Mouse (Mus musculus) lung, embryonic 14.5 days (tissue): Measurements from ENCODE around the gene Gk5. TPM values are rescaled to one million over a fixed set of nuclear protein-coding genes. Genes with fewer than 3 reads are reported as not detected.
A peak's percentile ranks its signal among the peaks of the same experiment; 100 is the strongest.

Source experiments
- ATAC-seq: fragments of 200-750 bp; cut with Nextera tagmentation; 2 replicates; pipeline ENCODE4 v1.8.0; 2017; ENCODE audit warnings: mild to moderate bottlenecking, moderate TSS enrichment, moderate library complexity; ENCODE audit not compliant: insufficient read depth
- DNase-seq: peaks from one replicate; pipeline ENCODE4 v3.0.0-alpha.2; 2015
- H3K27ac ChIP-seq: fragments of 300-500 bp; sonication (generic); 2 replicates; pipeline ENCODE4 v1.5.1; 2014; ENCODE audit warnings: low read depth, mild to moderate bottlenecking, moderate library complexity
- H3K27me3 ChIP-seq: fragments of 300-500 bp; sonication (generic); 2 replicates; pipeline ENCODE4 v1.6.1; 2014; ENCODE audit warnings: low read length, control low read depth; ENCODE audit not compliant: insufficient read depth
- H3K36me3 ChIP-seq: fragments of 300-500 bp; sonication (generic); 2 replicates; pipeline ENCODE4 v1.6.1; 2014; ENCODE audit warnings: control low read depth; ENCODE audit not compliant: insufficient read depth
- H3K4me1 ChIP-seq: fragments of 300-500 bp; sonication (generic); 2 replicates; pipeline ENCODE4 v1.6.1; 2014; ENCODE audit warnings: antibody characterized with exemption, control low read depth; ENCODE audit not compliant: insufficient read depth
- H3K4me2 ChIP-seq: fragments of 300-500 bp; sonication (generic); 2 replicates; pipeline ENCODE4 v1.6.1; 2014; ENCODE audit warnings: mild to moderate bottlenecking
- H3K4me3 ChIP-seq: fragments of 300-500 bp; sonication (generic); 2 replicates; pipeline ENCODE4 v1.5.1; 2014; ENCODE audit warnings: low read depth, low read length
- H3K9ac ChIP-seq: fragments of 300-500 bp; sonication (generic); 2 replicates; pipeline ENCODE4 v1.6.1; 2014
- H3K9me3 ChIP-seq: fragments of 300-500 bp; sonication (generic); 2 replicates; pipeline ENCODE4 v1.6.1; 2016; ENCODE audit warnings: low read depth, low read length, control low read depth
- CTCF ChIP-seq: IDR thresholded peaks from 2 replicates; pipeline ENCODE4 v1.5.1; 2016; ENCODE audit warnings: antibody characterized with exemption, low read depth
- WGBS: fragments of 180-500 bp; shearing (Covaris S2); extraction: QIAGEN DNeasy Blood & Tissue Kit; methylation state at CpG from one replicate; pipeline ENCODE4 v1.1.7; 2014; 5-methylcytosine and 5-hydroxymethylcytosine counted together
- polyA plus RNA-seq: library from polyadenylated mRNA; unstranded; fragments of >200 nt; fragmentation: Nextera tagmentation; extraction: Ambion mirVana; gene quantifications from 2 replicates; pipeline ENCODE4 v1.2.1, GENCODE M21; 2014

Gk5 gene
- polyA plus RNA-seq, 1 experiment from 2014 or later: 5.2 TPM

- Histone ChIP-seq H3K9ac (no peak overlapping the region), H3K4me2 (no peak overlapping the region), H3K36me3 (no peaks in the 10 kb centered on the region), H3K4me1 (no peaks in the 10 kb centered on the region), H3K27me3 (no peaks in the 10 kb centered on the region), H3K9me3 (no peaks in the 10 kb centered on the region), H3K27ac (no peak overlapping the region), H3K4me3 (no peak overlapping the region)
- TF ChIP-seq CTCF: peak; percentile 91
- peak; percentile 47; the same call in 1 of the 2 replicates for ATAC-seq
- peak; percentile 79 for DNase-seq
- WGBS: 34% methylated on average over 5 of the region's 5 CpGs
These were observed 48.0 kb downstream of the Gk5 start for GRCm38 (mm10) chr9:96167168-96167585.

GRCm38 (mm10) chr9:96170600-96170999 lies 51.4 kb downstream of the Gk5 start:
- Histone ChIP-seq H3K27me3 (no peaks in the 10 kb centered on the region), H3K4me1 (no peaks in the 10 kb centered on the region), H3K4me3 (no peak overlapping the region), H3K9ac (no peak overlapping the region), H3K36me3 (no peaks in the 10 kb centered on the region), H3K27ac (no peak overlapping the region), H3K4me2 (no peak overlapping the region), H3K9me3 (no peaks in the 10 kb centered on the region)
- ATAC-seq (no peak), DNase-seq (no peak)
- no peak for TF ChIP-seq CTCF
- WGBS: 69% methylated on average over 3 of the region's 3 CpGs

- Histone ChIP-seq H3K4me3 (no peak overlapping the region), H3K4me1 (no peaks in the 10 kb centered on the region), H3K9ac (no peak overlapping the region), H3K9me3 (no peaks in the 10 kb centered on the region), H3K27ac (no peak overlapping the region), H3K4me2 (no peak overlapping the region), H3K36me3 (no peaks in the 10 kb centered on the region; the same call in 1 of the 2 replicates), H3K27me3 (no peaks in the 10 kb centered on the region)
- WGBS: 78% methylated on average over 4 of the region's 4 CpGs
- DNase-seq (no peak), ATAC-seq (no peak)
- TF ChIP-seq CTCF: no peak
These were observed 65.7 kb downstream of the Gk5 start for GRCm38 (mm10) chr9:96184909-96185308.

- Histone ChIP-seq H3K9me3 (no peaks in the 10 kb centered on the region), H3K4me3 (no peak overlapping the region), H3K4me2 (no peak overlapping the region), H3K36me3 (no peaks in the 10 kb centered on the region; the same call in 1 of the 2 replicates), H3K27me3 (no peaks in the 10 kb centered on the region), H3K4me1 (no peaks in the 10 kb centered on the region), H3K9ac (no peak overlapping the region), H3K27ac (no peak overlapping the region)
- TF ChIP-seq CTCF: no peak
- WGBS: 50% methylated on average over 7 of the region's 7 CpGs
- DNase-seq: no peak
- ATAC-seq: no peak
These were observed 67.5 kb downstream of the Gk5 start for GRCm38 (mm10) chr9:96186701-96187100.

- peak; percentile 96 for DNase-seq
- peaks cover 4% of the 10 kb centered on the region; the same call in 1 of the 2 replicates for H3K4me1 ChIP-seq
- peak within 1 kb of the TSS; percentile 88 for H3K27ac ChIP-seq
- peak; percentile 57 for TF ChIP-seq CTCF
- H3K36me3 ChIP-seq: no peaks in the 10 kb centered on the region
- no peaks in the 10 kb centered on the region for H3K9me3 ChIP-seq
- peak; percentile 99 for ATAC-seq
- H3K9ac ChIP-seq: peak within 1 kb of the TSS; percentile 84
- WGBS: under 1% methylated on average over 74 of the region's 81 CpGs
- H3K4me3 ChIP-seq: peak within 1 kb of the TSS; percentile 83
- peak within 1 kb of the TSS; percentile 92 for H3K4me2 ChIP-seq
- no peaks in the 10 kb centered on the region for H3K27me3 ChIP-seq
These were observed 76.9 kb downstream of the Gk5 start, which contains the start of gene Tfdp2 for GRCm38 (mm10) chr9:96195885-96196622. Tfdp2 (plus strand) TSS chr9:96196275.

- DNase-seq: peak; percentile 66
- H3K36me3 ChIP-seq: no peaks in the 10 kb centered on the region
- H3K9me3 ChIP-seq: no peaks in the 10 kb centered on the region
- WGBS: under 1% methylated on average over 20 of the region's 20 CpGs
- peak overlapping the region; percentile 92 for H3K4me2 ChIP-seq
- peak overlapping the region; percentile 84 for H3K9ac ChIP-seq
- H3K27me3 ChIP-seq: no peaks in the 10 kb centered on the region
- peaks cover 4% of the 10 kb centered on the region; the same call in 1 of the 2 replicates for H3K4me1 ChIP-seq
- ATAC-seq: peak; percentile 22; the same call in 1 of the 2 replicates
- peak; percentile 35 for TF ChIP-seq CTCF
- peak overlapping the region; percentile 88 for H3K27ac ChIP-seq
- H3K4me3 ChIP-seq: peak overlapping the region; percentile 83
These were observed 77.5 kb downstream of the Gk5 start for GRCm38 (mm10) chr9:96196636-96197181.

GRCm38 (mm10) chr9:96197806-96198205 lies 78.6 kb downstream of the Gk5 start:
- ATAC-seq (no peak), DNase-seq (no peak)
- Histone ChIP-seq H3K4me1 (peaks cover 4% of the 10 kb centered on the region; the same call in 1 of the 2 replicates), H3K4me3 (peak overlapping the region; percentile 83), H3K27me3 (no peaks in the 10 kb centered on the region), H3K36me3 (no peaks in the 10 kb centered on the region), H3K4me2 (peak overlapping the region; percentile 92), H3K9me3 (no peaks in the 10 kb centered on the region), H3K27ac (no peak overlapping the region), H3K9ac (no peak overlapping the region)
- WGBS: 63% methylated on average over 9 of the region's 9 CpGs
- TF ChIP-seq CTCF: no peak
